Mouse (Mus musculus) testis, adult 2 months (tissue): ENCODE measurements around the gene Ccnt1.

Source experiments
- CTCF ChIP-seq: fragments of 200-500 bp; IDR thresholded peaks from 2 replicates; pipeline ENCODE4 v1.5.1; 2012; ENCODE audit warnings: low read depth, mild to moderate bottlenecking, inconsistent platforms, low read length, moderate library complexity; ENCODE audit not compliant: control insufficient read depth, insufficient read depth, insufficient replicate concordance
- POLR2A ChIP-seq: fragments of 200-500 bp; IDR thresholded peaks from 2 replicates; pipeline ENCODE4 v1.6.1; 2012; ENCODE audit warnings: low read depth, mild to moderate bottlenecking, inconsistent platforms, low read length, moderate library complexity; ENCODE audit not compliant: control insufficient read depth

GRCm38 (mm10) chr15:98591396-98591795 lies 20.7 kb upstream of the Ccnt1 start:
- no peak for TF ChIP-seq CTCF
- TF ChIP-seq POLR2A, result no peak
